Mouse (Mus musculus): ENCODE data around the gene Insr. TPM values are rescaled to one million over a fixed set of nuclear protein-coding genes. Genes with fewer than 3 reads are reported as not detected.
"Not testable (repeated sequence)": the region's sequence is repeated elsewhere in the genome, so short reads cannot be mapped to it uniquely, and the experiment has no call there.

Gene Insr
- polyA plus RNA-seq, 1 experiment: 0.75 TPM

DNA sequence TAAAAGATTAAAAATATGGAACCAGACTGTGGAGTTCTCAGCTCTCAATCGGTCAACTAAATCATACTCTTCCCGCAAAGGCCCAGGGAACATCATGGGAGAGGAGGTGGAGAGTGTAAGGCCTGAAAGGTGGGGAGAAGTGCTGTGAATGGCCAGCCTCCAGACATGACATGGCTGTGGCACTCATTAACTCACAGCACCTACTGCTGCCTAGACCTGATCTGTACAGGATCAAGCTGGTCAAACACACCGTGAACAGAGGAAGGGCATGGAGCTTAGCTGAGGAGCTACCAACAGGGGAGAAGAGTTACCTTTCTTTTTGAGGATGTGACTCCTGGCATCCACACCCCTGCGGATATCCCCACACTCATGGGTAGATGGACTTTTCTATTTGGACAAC lies 102.0 kb downstream of the Insr start:
- Histone ChIP-seq H3K36me3 (replicated peaks; ENCODE audit: low read length) (peaks cover 67% of the 10 kb centered on the region), H3K9me3 (peaks cover 24% of the 10 kb centered on the region), H3K4me1 (peaks cover 6% of the 10 kb centered on the region; the same call in 1 of the 2 replicates), H3K27me3 (replicated peaks) (no peaks in the 10 kb centered on the region), H3K4me3 (replicated peaks) (no peak overlapping the region)
- TF ChIP-seq FLI1 (IDR thresholded peaks at IDR 0.05; ENCODE audit: low read length) (no peak), GATA1 (IDR thresholded peaks at IDR 0.05; ENCODE audit: borderline replicate concordance, low read length) (no peak)

- Histone ChIP-seq H3K4me3 (replicated peaks) (no peak overlapping the region), H3K27me3 (replicated peaks) (no peaks in the 10 kb centered on the region)
These were observed 107.2 kb downstream of the Insr start for GRCm38 (mm10) chr8:3172246-3172645.

GRCm38 (mm10) chr8:3146506-3146905 lies 132.9 kb downstream of the Insr start:
- Histone ChIP-seq H3K27me3 (replicated peaks) (no peaks in the 10 kb centered on the region), H3K9me3 (no peaks in the 10 kb centered on the region), H3K36me3 (replicated peaks; ENCODE audit: low read length) (no peaks in the 10 kb centered on the region), H3K4me1 (no peaks in the 10 kb centered on the region), H3K4me3 (replicated peaks) (no peak overlapping the region)
- TF ChIP-seq GATA1 (IDR thresholded peaks at IDR 0.05; ENCODE audit: borderline replicate concordance, low read length) (no peak), FLI1 (IDR thresholded peaks at IDR 0.05; ENCODE audit: low read length) (no peak)

More at GRCm38 (mm10) chr8:3172246-3172645, 107.2 kb downstream of the Insr start:
- Histone ChIP-seq H3K4me1 (0 out of 2 replicates have a peak, but pooled peaks cover 2% of the 10 kb centered on the region), H3K9me3 (peaks cover 24% of the 10 kb centered on the region), H3K36me3 (replicated peaks; ENCODE audit: low read length) (peaks cover 86% of the 10 kb centered on the region)
- TF ChIP-seq GATA1 (IDR thresholded peaks at IDR 0.05; ENCODE audit: borderline replicate concordance, low read length) (no peak), FLI1 (IDR thresholded peaks at IDR 0.05; ENCODE audit: low read length) (no peak)

DNA sequence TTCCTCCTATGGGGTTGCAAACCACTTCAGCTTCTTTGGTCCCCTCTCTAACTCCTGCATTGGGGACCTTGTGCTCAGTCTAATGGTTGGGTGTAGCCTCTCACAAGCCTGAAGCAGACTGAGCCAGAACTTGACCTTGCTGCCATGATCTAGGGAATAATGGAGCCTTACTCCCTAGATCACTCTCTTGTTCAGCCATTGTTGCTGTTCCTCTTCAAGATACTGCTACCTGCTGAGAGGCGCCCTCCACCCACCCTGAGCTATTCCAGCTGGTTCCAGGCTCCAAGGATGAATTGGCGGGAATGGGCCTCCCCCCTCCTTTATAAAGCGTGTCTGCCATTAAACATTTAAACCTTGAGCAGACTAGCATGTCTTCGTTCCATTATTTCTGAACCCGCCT lies 179.0 kb downstream of the Insr start:
- not testable (repeated sequence) for H3K9me3 ChIP-seq; H3K36me3 ChIP-seq (replicated peaks; ENCODE audit: low read length); H3K4me3 ChIP-seq (replicated peaks); H3K27me3 ChIP-seq (replicated peaks); H3K4me1 ChIP-seq

Other genes with a start within 250 kb of the Insr start
- gene A430078G23Rik, start 73.8 kb upstream of the Insr start, polyA plus RNA-seq (2012; ENCODE audit: insufficient read depth, low replicate concordance): 1.3 TPM in 1 of 2 replicates, not detected in the other
- gene Arhgef18, start 113.4 kb upstream of the Insr start, polyA plus RNA-seq (2012; ENCODE audit: insufficient read depth, low replicate concordance): 10.5 and 16.0 TPM in 2 replicates
- gene Pex11g, start 188.1 kb upstream of the Insr start, polyA plus RNA-seq (2012; ENCODE audit: insufficient read depth, low replicate concordance): 2.8 and 3.7 TPM in 2 replicates
- not detected in 2 replicates for gene Tex45, start 191.2 kb upstream of the Insr start, polyA plus RNA-seq (2012; ENCODE audit: insufficient read depth, low replicate concordance)
- gene Zfp358, start 213.5 kb upstream of the Insr start, polyA plus RNA-seq (2012; ENCODE audit: insufficient read depth, low replicate concordance): 19.3 and 36.7 TPM in 2 replicates
- 142 and 183 TPM in 2 replicates for gene Mcoln1, start 220.8 kb upstream of the Insr start, polyA plus RNA-seq (2012; ENCODE audit: insufficient read depth, low replicate concordance)
- gene Pnpla6, start 235.8 kb upstream of the Insr start, polyA plus RNA-seq (2012; ENCODE audit: insufficient read depth, low replicate concordance): 13.8 and 16.2 TPM in 2 replicates

Measured in megakaryocyte, embryonic 14.5 days (primary cell).